Mouse (Mus musculus) heart, embryonic 13.5 days (tissue): Measurements from ENCODE around the gene Notch3. TPM values are rescaled to one million over a fixed set of nuclear protein-coding genes. Genes with fewer than 3 reads are reported as not detected.

Source experiments
- ATAC-seq: fragments of 200-750 bp; cut with Nextera tagmentation; 2 replicates; pipeline ENCODE4 v1.8.0; 2017; ENCODE audit warnings: moderate TSS enrichment; ENCODE audit not compliant: insufficient number of reproducible peaks, low FRiP score, low TSS enrichment; ENCODE audit errors: extremely low read depth
- H3K27ac ChIP-seq: fragments of 300-500 bp; sonication (generic); replicated peaks from 2 replicates; pipeline ENCODE4 v1.5.1; 2015; ENCODE audit warnings: moderate library complexity, mild to moderate bottlenecking, inconsistent platforms
- H3K27me3 ChIP-seq: fragments of 300-500 bp; sonication (generic); replicated peaks from 2 replicates; pipeline ENCODE4 v1.6.1; 2015; ENCODE audit warnings: mild to moderate bottlenecking, inconsistent platforms
- H3K36me3 ChIP-seq: fragments of 300-500 bp; sonication (generic); 2 replicates; pipeline ENCODE4 v1.6.1; 2015; ENCODE audit warnings: mild to moderate bottlenecking, inconsistent platforms
- H3K4me1 ChIP-seq: fragments of 300-500 bp; sonication (generic); 2 replicates; pipeline ENCODE4 v1.6.1; 2015; ENCODE audit warnings: inconsistent platforms
- H3K4me2 ChIP-seq: fragments of 300-500 bp; sonication (generic); 2 replicates; pipeline ENCODE4 v1.6.1; 2015; ENCODE audit warnings: inconsistent platforms, mild to moderate bottlenecking, moderate library complexity
- H3K4me3 ChIP-seq: fragments of 300-500 bp; sonication (generic); 2 replicates; pipeline ENCODE4 v1.5.1; 2015; ENCODE audit warnings: moderate library complexity, mild to moderate bottlenecking, inconsistent platforms
- H3K9ac ChIP-seq: fragments of 300-500 bp; sonication (generic); 2 replicates; pipeline ENCODE4 v1.6.1; 2015; ENCODE audit warnings: inconsistent platforms, mild to moderate bottlenecking, moderate library complexity
- H3K9me3 ChIP-seq: fragments of 300-500 bp; sonication (generic); 2 replicates; pipeline ENCODE4 v1.6.1; 2016; ENCODE audit warnings: inconsistent platforms
- WGBS: fragments of 180-500 bp; shearing (Covaris S2); methylation state at CpG from one replicate; pipeline ENCODE4 v1.1.7; 2015; ENCODE audit warnings: mixed read lengths; 5-methylcytosine and 5-hydroxymethylcytosine counted together
- polyA plus RNA-seq: library from polyadenylated mRNA; unstranded; fragments of >200 nt; fragmentation: Nextera tagmentation; extraction: Ambion mirVana; gene quantifications from 2 replicates; pipeline ENCODE4 v1.2.1, GENCODE M21; 2015

The Notch3 gene
- polyA plus RNA-seq, 1 experiment from 2014 or later = 5.7 TPM

GRCm38 (mm10) chr17:32193010-32193409 lies 26.4 kb upstream of the Notch3 start:
- Histone ChIP-seq H3K9ac (no peak overlapping the region), H3K4me3 (no peak overlapping the region), H3K27me3 (peaks cover 26% of the 10 kb centered on the region), H3K36me3 (peaks cover 30% of the 10 kb centered on the region), H3K4me1 (peaks cover 19% of the 10 kb centered on the region), H3K9me3 (no peaks in the 10 kb centered on the region), H3K27ac (no peak overlapping the region), H3K4me2 (no peak overlapping the region)
- 78% methylated on average over 5 of the region's 5 CpGs for WGBS
- no peak for ATAC-seq

DNA sequence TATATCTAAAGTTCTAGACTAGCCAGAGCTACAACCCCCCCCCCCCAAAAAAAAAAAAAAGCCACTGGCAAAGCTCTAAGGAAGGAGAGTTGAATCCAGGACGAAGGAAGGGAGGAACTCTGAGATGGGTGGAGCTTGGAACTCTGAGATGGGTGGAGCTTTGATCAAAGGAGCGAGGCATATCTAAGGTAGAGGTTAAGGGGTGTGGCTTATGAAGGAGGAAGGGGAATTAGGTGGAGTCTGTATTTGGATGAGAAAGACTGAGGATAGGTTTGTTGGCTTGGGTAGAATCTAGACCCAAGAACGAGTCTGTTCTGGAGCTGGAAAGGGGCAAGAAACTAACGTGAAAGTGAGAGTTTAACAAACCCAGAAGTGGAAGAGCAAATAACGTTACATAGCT lies 23.2 kb upstream of the Notch3 start:
- no peak for ATAC-seq
- peak overlapping the region; percentile 85 for H3K4me2 ChIP-seq

DNA sequence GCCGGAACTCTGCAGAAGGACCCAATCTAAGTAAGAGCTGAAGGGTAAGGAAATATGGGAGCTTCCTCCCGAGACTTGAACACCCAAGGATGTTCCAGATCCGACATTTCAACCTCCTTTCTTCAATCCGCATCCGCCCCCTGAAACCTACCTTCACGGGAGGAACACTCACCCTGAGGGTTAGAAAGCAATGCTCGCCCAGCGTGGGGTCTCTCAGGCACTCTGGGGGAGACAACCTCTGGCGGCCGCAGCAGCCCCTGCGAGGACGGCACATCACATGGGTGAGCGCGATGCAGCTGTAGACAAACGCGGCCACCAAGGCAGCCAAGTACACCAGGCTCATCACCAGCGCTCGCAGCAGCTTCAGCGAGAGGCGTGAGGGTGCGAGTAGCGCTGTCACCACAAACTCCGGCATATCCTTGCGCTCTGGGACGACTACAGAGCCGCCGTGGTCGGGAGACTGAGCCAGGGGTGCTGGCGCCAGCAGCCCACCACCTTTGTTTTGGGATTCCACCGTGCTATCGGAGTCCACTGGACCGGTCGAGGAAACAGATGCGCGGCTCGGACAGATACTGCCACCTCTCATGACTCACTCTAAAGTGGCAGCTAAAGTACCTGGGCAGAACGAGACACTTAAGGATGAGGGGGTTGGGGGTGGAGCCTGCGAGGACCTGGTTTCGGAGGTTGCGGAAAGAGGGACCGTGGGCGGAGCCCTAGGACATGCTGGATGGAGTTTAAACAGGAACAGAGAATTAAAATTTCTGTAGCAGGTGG lies 22.4 kb upstream of the Notch3 start, which contains the start of gene Ephx3:
Gene Ephx3, minus strand, starts transcription at position 687 of the 774 bp plus-strand sequence.
- H3K27ac ChIP-seq = no peak within 1 kb of the TSS
- no peaks in the 10 kb centered on the region for H3K36me3 ChIP-seq
- peak within 1 kb of the TSS; percentile 54 for H3K4me3 ChIP-seq
- WGBS = 5% methylated on average over 42 of the region's 42 CpGs
- peaks cover 28% of the 10 kb centered on the region for H3K27me3 ChIP-seq
- H3K9me3 ChIP-seq = no peaks in the 10 kb centered on the region
- peak within 1 kb of the TSS; percentile 85 for H3K4me2 ChIP-seq
- peak within 1 kb of the TSS; percentile 75 for H3K9ac ChIP-seq
- H3K4me1 ChIP-seq = peaks cover 19% of the 10 kb centered on the region
- 0 out of 2 replicates have a peak, but pooled peaks have one; percentile 19 for ATAC-seq

More for the DNA sequence above, 23.2 kb upstream of the Notch3 start:
- H3K9me3 ChIP-seq = no peaks in the 10 kb centered on the region
- WGBS = 13% methylated on average over 5 of the region's 5 CpGs
- peaks cover 28% of the 10 kb centered on the region for H3K27me3 ChIP-seq
- H3K27ac ChIP-seq = no peak overlapping the region
- H3K36me3 ChIP-seq = no peaks in the 10 kb centered on the region
- H3K4me3 ChIP-seq = peak overlapping the region; percentile 54
- peaks cover 19% of the 10 kb centered on the region for H3K4me1 ChIP-seq
- no peak overlapping the region for H3K9ac ChIP-seq

- Histone ChIP-seq H3K36me3 (no peaks in the 10 kb centered on the region), H3K27ac (no peak overlapping the region), H3K9me3 (no peaks in the 10 kb centered on the region), H3K4me1 (peaks cover 28% of the 10 kb centered on the region), H3K4me2 (no peak overlapping the region), H3K4me3 (no peak overlapping the region), H3K9ac (no peak overlapping the region), H3K27me3 (peaks cover 1% of the 10 kb centered on the region)
- 35% methylated on average over 8 of the region's 8 CpGs for WGBS
- ATAC-seq = no peak
These were observed 16.4 kb upstream of the Notch3 start for GRCm38 (mm10) chr17:32183017-32183416.

GRCm38 (mm10) chr17:32179621-32180491 lies 13.2 kb upstream of the Notch3 start:
- H3K4me1 ChIP-seq = peaks cover 28% of the 10 kb centered on the region
- no peak overlapping the region for H3K4me2 ChIP-seq
- H3K9ac ChIP-seq = no peak overlapping the region
- H3K36me3 ChIP-seq = no peaks in the 10 kb centered on the region
- no peaks in the 10 kb centered on the region for H3K27me3 ChIP-seq
- 33% methylated on average over 11 of the region's 11 CpGs for WGBS
- no peak for ATAC-seq
- peak overlapping the region; percentile 37; the same call in 1 of the 2 replicates for H3K27ac ChIP-seq
- no peaks in the 10 kb centered on the region for H3K9me3 ChIP-seq
- no peak overlapping the region for H3K4me3 ChIP-seq

- no peaks in the 10 kb centered on the region for H3K9me3 ChIP-seq
- H3K27ac ChIP-seq = no peak overlapping the region
- 84% methylated on average over 4 of the region's 4 CpGs for WGBS
- no peak overlapping the region for H3K4me2 ChIP-seq
- H3K4me3 ChIP-seq = no peak overlapping the region
- no peak for ATAC-seq
- no peaks in the 10 kb centered on the region for H3K36me3 ChIP-seq
- peaks cover 29% of the 10 kb centered on the region for H3K4me1 ChIP-seq
- H3K27me3 ChIP-seq = no peaks in the 10 kb centered on the region
- H3K9ac ChIP-seq = no peak overlapping the region
These were observed 10.3 kb upstream of the Notch3 start for GRCm38 (mm10) chr17:32176919-32177318.

DNA sequence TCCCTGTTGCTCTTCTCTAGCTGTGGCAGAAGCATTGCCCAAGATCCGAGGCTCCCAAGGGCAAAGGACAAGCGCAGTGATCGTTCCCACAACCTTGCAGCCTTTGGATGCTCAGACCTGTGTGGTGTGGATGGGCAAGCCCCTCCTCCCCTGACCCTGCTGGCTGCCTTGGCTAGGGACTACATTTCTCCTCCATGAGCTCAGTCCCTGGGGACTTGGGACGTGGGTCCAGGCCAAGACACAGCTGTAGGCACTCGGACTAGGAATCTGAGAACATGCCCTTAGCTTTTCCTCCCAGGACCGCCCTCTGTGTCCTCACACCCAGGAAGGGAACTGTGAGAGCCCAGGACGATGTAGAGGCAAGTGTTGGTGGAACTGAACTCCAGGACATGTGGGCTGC lies 6.5 kb upstream of the Notch3 start:
- Histone ChIP-seq H3K27ac (peak overlapping the region; percentile 58), H3K36me3 (no peaks in the 10 kb centered on the region), H3K4me1 (peaks cover 18% of the 10 kb centered on the region), H3K4me3 (no peak overlapping the region), H3K9me3 (no peaks in the 10 kb centered on the region), H3K27me3 (no peaks in the 10 kb centered on the region), H3K4me2 (no peak overlapping the region), H3K9ac (no peak overlapping the region)
- ATAC-seq = no peak; the same call in 1 of the 2 replicates
- WGBS = 57% methylated on average over 7 of the region's 7 CpGs

DNA sequence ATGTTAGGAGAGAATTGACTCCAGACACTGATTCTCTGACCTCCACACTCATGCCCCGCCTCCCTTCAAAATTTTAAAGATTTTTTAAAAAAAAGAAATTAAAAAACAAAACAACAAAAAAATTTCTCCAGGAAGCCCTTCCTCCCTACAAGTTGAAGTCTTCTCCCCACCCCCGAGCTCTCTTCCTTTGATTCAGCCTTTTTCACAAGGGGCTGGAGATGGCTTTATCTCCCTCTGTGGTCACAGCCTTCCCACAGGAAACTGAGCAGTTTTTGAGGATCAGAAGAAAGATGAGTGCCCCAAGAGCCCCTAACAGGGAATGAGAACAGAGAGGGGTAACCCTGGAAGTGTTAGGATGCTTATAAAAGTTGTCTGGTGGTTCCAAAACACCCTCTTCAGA lies 5.8 kb upstream of the Notch3 start:
- no peak overlapping the region for H3K4me2 ChIP-seq
- H3K36me3 ChIP-seq = no peaks in the 10 kb centered on the region
- 64% methylated on average over 2 of the region's 2 CpGs for WGBS
- no peak for ATAC-seq
- no peak overlapping the region for H3K9ac ChIP-seq
- H3K9me3 ChIP-seq = no peaks in the 10 kb centered on the region
- peaks cover 5% of the 10 kb centered on the region; the same call in 1 of the 2 replicates for H3K27me3 ChIP-seq
- H3K27ac ChIP-seq = peak overlapping the region; percentile 58
- H3K4me1 ChIP-seq = peaks cover 18% of the 10 kb centered on the region
- no peak overlapping the region for H3K4me3 ChIP-seq

DNA sequence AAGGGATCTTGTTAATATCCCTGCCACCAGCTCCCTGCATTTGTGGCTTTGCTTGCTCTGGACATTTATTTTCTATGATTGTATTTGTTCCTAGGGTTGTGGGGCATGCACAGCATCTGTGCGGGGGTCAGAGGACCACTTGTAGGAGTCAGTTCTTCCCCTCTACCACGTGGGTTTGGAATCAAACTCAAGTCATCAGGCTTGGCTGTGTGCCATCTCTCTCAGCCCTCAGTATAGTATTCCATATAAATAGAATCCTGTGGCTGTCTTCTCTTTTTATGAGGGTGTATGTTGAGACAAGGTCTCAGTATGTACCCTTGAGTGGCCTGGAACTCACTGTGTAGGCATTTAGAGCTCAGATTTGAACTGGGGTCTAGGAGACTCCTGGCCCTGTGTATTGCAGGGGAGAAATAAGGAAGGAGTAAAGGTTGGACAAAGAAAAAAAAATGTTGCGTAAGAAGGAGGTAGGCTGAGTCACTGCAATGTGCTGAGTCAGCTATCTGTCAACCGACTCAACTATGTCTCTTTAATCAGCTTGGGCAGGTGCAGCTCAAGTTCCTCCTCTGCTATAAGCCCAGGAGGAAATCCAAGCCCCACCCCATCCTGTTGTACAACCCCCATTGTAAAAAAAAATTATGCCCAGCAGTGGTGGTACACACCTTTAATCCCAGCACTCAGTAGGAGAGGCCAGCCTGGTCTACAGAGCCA lies 3.0 kb upstream of the Notch3 start:
- no peak overlapping the region for H3K9ac ChIP-seq
- no peaks in the 10 kb centered on the region for H3K9me3 ChIP-seq
- 61% methylated on average over 4 of the region's 4 CpGs for WGBS
- H3K4me1 ChIP-seq = peaks cover 32% of the 10 kb centered on the region
- peaks cover 5% of the 10 kb centered on the region; the same call in 1 of the 2 replicates for H3K27me3 ChIP-seq
- H3K36me3 ChIP-seq = no peaks in the 10 kb centered on the region
- ATAC-seq = no peak
- no peak overlapping the region for H3K4me3 ChIP-seq
- no peak overlapping the region for H3K27ac ChIP-seq
- no peak overlapping the region for H3K4me2 ChIP-seq

GRCm38 (mm10) chr17:32165803-32166595 lies 653 bp downstream of the Notch3 start:
- H3K4me3 ChIP-seq = peak overlapping the region; percentile 81
- H3K27me3 ChIP-seq = peaks cover 36% of the 10 kb centered on the region
- H3K9me3 ChIP-seq = no peaks in the 10 kb centered on the region
- ATAC-seq = peak; percentile 38; the same call in 1 of the 2 replicates
- H3K4me1 ChIP-seq = peaks cover 49% of the 10 kb centered on the region
- H3K9ac ChIP-seq = peak overlapping the region; percentile 92
- H3K36me3 ChIP-seq = no peaks in the 10 kb centered on the region
- under 1% methylated on average over 30 of the region's 43 CpGs for WGBS
- peak overlapping the region; percentile 92 for H3K4me2 ChIP-seq
- peak overlapping the region; percentile 82 for H3K27ac ChIP-seq
